Mouse (Mus musculus) ES-E14 (cell line): ENCODE results near the gene Epb41l2.

ENCODE experiments used
- CHD2 ChIP-seq: IDR thresholded peaks from 2 replicates; pipeline ENCODE4 v1.6.1; 2014; ENCODE audit warnings: mild to moderate bottlenecking, low read depth, low read length, inconsistent platforms
- HCFC1 ChIP-seq: IDR thresholded peaks from 2 replicates; pipeline ENCODE4 v1.6.1; 2012; ENCODE audit warnings: low read length, inconsistent platforms, borderline replicate concordance; ENCODE audit not compliant: insufficient read depth
- MAFK ChIP-seq: IDR thresholded peaks from 2 replicates; pipeline ENCODE4 v1.6.1; 2014; ENCODE audit warnings: mild to moderate bottlenecking, low read depth, low read length, inconsistent platforms; ENCODE audit not compliant: insufficient read depth
- ZC3H11A ChIP-seq: IDR thresholded peaks from 2 replicates; pipeline ENCODE4 v1.6.1; 2012; ENCODE audit warnings: low read depth, mild to moderate bottlenecking, inconsistent platforms, low read length, borderline replicate concordance
- ZNF384 ChIP-seq: IDR thresholded peaks from 2 replicates; pipeline ENCODE4 v1.6.1; 2012; ENCODE audit warnings: low read depth, low read length, inconsistent platforms

DNA sequence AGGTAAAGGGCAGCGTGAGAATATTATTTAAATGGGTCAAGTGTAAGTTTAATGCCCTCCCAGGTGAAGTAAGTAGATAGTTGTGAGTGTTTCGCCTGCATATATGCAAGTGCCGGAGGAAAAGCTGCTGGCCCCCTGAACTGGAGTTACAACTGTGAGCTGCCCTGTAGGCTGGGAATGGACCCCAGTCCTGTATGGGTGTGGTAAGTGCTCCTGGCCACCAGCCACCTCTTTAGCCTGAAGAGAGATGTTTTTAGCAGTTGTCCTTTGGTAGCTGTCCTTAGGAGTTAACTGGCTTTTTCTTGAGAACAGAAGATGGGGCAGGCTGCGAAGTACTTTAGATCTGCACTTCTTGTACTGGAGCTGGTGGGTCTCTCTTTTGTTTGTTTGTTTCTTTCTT lies 69.7 kb downstream of the Epb41l2 start:
- no peak for TF ChIP-seq ZNF384
- TF ChIP-seq CHD2, result no peak
- TF ChIP-seq MAFK, result no peak
- no peak for TF ChIP-seq ZC3H11A
- TF ChIP-seq HCFC1, result no peak
